Mouse (Mus musculus): Measurements from ENCODE around the gene Mark1.

The Mark1 gene

DNA sequence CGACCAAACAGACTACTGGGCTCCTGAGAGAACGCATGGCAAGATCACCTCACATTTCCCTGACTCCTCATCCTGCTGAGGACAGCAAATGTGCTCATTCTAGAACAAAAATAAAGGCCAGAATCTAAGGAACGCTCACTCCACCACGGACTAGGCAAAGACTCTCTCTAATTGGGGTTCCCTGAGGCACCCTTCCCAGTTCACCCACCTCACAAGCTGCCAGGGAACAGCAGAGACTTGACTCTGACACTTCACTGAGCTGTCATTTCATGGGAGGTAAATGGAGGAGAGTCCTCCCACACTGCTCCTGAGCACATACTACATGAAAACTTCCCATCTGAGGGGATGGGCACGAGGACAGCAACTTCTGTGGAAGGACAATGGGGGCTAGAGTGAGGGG, 37.5 kb downstream of the Mark1 start:
- no peak for DNase-seq

DNA sequence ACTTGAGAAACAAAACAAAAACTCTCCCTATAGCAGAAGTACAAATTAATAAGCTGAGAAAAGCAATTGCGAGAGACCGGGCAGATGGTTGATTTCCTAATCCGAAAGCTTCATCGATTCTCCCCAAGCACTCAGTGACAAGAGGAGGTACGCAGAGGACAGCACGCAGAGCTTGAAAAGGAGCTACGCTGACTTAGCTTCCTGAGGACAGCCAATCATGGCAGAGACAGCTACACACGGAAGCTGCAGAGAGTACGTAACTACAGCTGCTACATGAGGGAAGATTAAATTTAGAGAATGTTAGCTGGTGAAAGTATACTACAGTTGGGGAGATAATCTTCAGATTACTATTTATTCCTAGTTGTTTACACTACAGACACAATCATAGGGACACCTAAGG, 40.6 kb downstream of the Mark1 start:
- no peak for DNase-seq

GRCm38 (mm10) chr1:184958388-184958787, 41.0 kb downstream of the Mark1 start:
- no peak for DNase-seq

DNA sequence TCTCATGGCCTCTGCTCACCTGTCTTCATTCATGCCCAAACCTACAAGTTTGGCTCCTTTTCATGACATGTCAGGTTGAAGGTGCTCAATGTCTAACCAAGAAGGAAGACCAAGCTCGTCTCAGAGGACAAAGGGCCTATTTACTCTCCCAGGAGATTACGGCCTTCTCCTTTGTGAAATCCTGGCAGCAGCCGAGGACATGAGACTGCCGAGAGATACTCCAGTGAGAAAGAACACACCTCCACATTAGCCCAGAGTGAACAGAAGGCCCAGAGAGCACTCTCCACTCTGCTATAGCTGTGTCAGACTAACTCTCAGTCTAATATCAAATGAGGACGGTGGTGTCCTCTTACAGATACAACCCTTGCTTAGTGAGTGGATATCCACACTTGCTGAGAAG, 47.6 kb downstream of the Mark1 start:
- DNase-seq: no peak

DNA sequence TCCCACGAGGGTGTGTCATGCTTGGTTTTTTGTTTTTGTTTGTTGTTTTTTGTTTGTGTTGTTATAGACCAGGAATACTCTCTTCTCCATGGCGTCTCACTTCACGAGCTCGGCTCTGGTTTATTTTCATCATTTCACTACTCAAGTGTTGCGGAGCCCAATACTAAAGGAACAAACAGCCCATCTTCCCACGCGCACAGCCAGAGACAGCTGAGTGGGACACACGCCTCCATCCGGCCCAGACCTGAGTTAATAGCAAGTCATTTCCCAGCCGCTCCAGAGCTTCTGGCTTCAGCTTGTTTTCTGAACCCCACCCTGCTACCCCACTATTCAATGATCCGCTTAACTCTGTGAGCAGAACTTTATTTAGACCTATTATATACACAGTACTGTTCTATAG, 48.3 kb downstream of the Mark1 start:
- no peak for DNase-seq

- DNase-seq: no peak
These were observed 61.3 kb downstream of the Mark1 start for GRCm38 (mm10) chr1:184938106-184938505.

DNA sequence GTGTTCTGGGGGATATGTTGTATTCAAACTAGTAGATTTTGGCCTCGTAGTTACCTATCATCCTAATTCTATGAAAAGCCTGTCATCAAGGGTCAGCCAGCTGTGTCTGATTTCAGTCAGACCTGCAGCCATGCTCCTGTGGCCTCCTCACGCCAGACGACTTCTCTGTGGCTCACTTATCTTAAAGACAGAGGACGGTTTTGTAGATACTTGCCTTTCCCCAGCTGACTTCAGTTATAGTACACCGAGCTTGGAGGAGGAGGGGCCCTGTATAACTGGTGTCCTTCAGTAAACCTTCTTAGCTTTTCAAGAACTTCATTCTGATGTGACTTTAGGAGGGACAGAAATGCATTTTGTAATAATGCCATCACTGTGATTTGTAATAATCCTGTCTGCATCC, 63.4 kb downstream of the Mark1 start:
- no peak for DNase-seq

DNA sequence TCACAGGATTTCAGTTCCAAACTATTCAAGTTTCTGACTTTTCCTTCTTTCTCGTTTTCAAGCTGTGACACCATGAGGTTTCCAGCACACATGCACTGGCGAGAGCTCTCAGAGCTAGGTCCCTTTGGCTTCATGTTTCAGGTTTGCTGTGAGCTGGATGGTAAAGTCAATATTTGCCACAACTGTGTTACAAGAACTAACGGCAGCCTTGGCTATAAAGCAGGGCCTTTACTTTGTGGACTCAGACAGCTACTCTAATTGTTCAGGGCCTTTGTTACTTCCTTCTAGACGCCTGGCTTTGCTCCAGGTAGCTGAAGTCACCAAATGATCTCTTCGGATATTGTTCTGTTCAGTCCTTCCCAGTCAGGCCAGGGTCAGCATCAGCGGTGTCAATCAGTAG, 63.9 kb downstream of the Mark1 start:
- no peak for DNase-seq

- DNase-seq: no peak
These were observed 68.3 kb downstream of the Mark1 start for GRCm38 (mm10) chr1:184931097-184931496.

- no peak for DNase-seq
These were observed 71.0 kb downstream of the Mark1 start for GRCm38 (mm10) chr1:184928382-184928781.

DNA sequence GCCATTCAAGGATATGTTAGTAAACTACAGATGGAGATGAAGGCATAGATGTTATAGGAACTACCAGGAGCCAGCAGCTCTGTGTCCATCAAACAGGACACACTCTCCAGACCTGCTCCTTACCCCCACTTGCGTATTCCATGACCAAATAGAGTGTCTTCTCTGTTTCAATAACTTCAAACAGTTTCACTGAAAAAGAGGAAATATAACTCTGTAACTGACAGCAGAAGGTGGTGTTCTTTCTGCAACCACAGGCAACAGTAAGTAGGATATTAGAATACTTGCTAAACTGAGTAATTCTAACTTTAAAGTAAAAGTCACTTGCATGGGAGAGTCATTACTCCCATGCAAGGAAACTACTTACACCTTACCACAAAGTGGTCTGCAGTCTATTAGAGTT, 71.5 kb downstream of the Mark1 start:
- no peak for DNase-seq

DNA sequence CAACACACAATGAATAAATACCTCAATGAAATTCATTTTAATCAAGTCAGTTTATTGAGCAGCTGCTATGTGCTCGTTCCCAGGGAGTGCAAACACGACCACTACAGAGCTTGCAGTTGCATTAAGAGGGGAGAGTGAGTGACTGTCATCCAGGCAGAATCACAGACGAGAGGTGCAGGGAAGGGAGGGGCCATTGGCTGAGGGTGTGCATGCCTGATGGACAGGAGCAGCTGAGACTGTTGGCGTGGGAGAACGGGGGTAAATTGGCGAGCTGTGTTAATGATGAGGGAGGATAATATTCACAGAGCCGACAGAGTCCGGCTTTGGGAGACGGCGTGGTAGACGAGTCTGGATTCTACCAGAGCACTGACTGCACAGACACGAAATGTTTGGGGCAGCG, 76.5 kb downstream of the Mark1 start:
- DNase-seq: no peak

- no peak for DNase-seq
These were observed 79.3 kb downstream of the Mark1 start for GRCm38 (mm10) chr1:184920057-184920456.

- DNase-seq: peak in 1 of 2 experiments; percentile 5
These were observed 81.0 kb downstream of the Mark1 start for GRCm38 (mm10) chr1:184918227-184918888.

DNA sequence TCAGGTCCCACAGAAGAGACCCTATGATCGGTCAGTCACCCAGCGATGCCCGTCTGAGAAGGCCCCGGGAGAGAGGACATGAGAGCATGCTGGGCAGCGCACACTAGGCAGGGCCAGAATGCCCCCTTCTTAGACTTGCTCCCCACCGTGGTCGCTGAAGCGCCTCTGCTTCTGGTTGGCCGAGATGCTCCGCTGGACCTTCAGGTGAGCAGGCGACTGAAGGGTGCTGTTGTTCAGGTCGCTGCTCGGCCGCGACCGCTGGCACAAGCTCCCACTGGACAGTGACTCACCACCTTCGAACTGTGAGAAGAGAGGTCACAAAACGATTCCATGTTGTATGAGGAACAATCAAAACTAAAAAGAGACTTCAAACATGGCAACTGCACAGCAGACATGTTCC, 87.0 kb downstream of the Mark1 start:
- no peak for DNase-seq

DNA sequence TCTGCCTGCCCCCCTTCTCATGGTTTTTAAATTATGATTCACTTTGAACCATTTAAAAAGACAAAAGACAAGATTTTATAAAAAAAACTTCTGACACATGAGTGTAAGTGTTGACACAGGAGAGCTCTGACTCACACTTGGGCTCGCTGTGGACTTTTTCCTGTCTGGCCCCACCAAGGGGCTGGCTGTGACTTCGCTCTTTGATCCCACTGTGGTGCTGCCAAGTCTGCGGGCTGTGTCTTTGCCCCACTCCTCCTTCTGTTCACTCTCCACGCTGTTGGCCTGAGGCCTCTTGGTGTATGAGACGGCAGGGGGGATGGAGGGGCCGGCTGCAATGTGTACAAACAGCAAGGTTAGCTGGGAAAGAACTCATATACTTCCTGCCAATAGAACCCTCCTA, 87.5 kb downstream of the Mark1 start:
- DNase-seq: no peak

DNA sequence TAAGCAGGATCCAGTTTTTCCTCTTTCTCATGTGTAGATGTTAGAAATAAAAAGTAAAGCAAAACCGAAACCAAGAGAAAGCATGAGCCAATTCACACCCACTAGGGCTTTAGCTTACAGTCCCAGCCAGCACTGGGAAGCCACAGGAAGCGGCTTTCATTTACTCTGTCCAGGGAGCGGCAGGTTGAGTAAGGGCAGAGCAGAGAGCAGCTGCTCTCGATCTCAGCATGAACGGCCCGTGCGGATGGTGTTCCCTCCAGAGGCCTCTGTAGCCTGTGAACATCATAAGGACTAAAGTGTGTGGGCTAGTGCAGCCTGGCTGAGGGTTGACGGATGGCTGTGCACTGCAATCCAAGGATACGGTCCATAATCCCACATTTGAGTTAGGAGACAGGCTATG, 90.8 kb downstream of the Mark1 start:
- peak in 1 of 2 experiments; percentile 10 for DNase-seq

- DNase-seq: no peak
These were observed 93.2 kb downstream of the Mark1 start for GRCm38 (mm10) chr1:184905904-184906745.

- DNase-seq: no peak
These were observed 94.0 kb downstream of the Mark1 start for GRCm38 (mm10) chr1:184905371-184905770.

GRCm38 (mm10) chr1:184903697-184904096, 95.7 kb downstream of the Mark1 start:
- DNase-seq: no peak

- no peak for DNase-seq
These were observed 96.5 kb downstream of the Mark1 start for GRCm38 (mm10) chr1:184902886-184903285.

DNA sequence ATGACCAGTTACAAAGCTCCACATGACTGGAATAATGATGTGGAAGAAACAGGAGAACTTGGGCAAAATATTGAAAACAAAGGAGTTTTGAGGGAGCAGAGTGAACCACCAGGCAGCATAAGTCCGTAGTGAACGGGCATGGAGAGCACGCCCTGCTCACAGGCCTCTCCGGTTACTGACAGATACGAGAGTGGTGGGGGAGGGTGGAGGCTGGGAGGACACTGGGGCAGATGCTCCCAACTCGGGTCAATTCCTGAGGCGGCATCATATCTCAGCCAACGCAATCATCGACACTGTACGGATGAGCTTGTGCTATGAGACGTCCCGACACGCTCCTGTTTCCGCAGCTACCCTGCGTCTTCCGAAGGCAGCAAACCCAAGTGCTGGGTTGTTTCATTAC, 102.0 kb downstream of the Mark1 start:
- no peak for DNase-seq

GRCm38 (mm10) chr1:184891998-184892397, 107.4 kb downstream of the Mark1 start:
- DNase-seq: no peak

- DNase-seq: no peak
These were observed 109.9 kb downstream of the Mark1 start for GRCm38 (mm10) chr1:184889454-184889853.

DNA sequence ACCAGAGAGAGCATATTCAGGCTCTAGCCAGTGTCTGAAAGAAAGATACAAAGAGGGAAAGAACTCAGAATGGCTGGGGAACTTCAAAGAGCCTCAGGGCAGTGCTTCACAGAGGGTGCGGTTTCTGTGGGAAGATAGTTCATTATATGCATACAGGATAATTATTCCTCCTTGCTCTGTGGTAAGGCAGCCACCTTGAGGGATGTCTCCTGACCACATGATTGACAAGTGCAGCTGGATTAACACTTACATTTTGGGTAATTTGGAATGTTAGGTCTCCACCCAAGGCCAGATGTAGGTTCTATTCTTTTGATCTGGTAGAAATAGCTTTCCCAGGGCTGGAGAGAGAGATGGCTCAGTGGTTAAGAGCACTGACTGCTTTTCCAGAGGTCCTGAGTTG, 113.2 kb downstream of the Mark1 start:
- DNase-seq: no peak
